Mouse (Mus musculus) erythroblast, embryonic 14.5 days (primary cell): ENCODE results near the gene Krt19. TPM values are rescaled to one million over a fixed set of nuclear protein-coding genes. Genes with fewer than 3 reads are reported as not detected.

Experiments used
- H3K27me3 ChIP-seq: 2 replicates; pipeline ENCODE4 v1.6.1; 2012; ENCODE audit warnings: inconsistent platforms; ENCODE audit not compliant: control insufficient read depth
- H3K36me3 ChIP-seq: 2 replicates; pipeline ENCODE4 v1.6.1; 2012; ENCODE audit warnings: mild to moderate bottlenecking, inconsistent platforms; ENCODE audit not compliant: control insufficient read depth
- H3K4me1 ChIP-seq: 2 replicates; pipeline ENCODE4 v1.6.1; 2012; ENCODE audit warnings: inconsistent platforms; ENCODE audit not compliant: control insufficient read depth
- H3K4me3 ChIP-seq: replicated peaks from 2 replicates; pipeline ENCODE3; 2012; ENCODE audit warnings: moderate library complexity, mild to moderate bottlenecking, inconsistent platforms
- H3K9me3 ChIP-seq: 2 replicates; pipeline ENCODE4 v1.6.1; 2012; ENCODE audit warnings: low read length, inconsistent platforms, mixed read lengths; ENCODE audit not compliant: control insufficient read depth
- GATA1 ChIP-seq: IDR thresholded peaks from 2 replicates; pipeline ENCODE4 v1.6.1; 2012; ENCODE audit warnings: low read length, inconsistent platforms, mixed read lengths
- TAL1 ChIP-seq: IDR thresholded peaks from 3 replicates; pipeline ENCODE4 v1.6.1; 2012; ENCODE audit warnings: low read length, inconsistent platforms, mixed read lengths
- polyA plus RNA-seq: library from polyadenylated mRNA; stranded (reverse); fragments of >175 nt; gene quantifications from 2 replicates; pipeline ENCODE4 v1.2.3, GENCODE M21; 2012

The Krt19 gene
- not detected in 2 replicates for polyA plus RNA-seq

DNA sequence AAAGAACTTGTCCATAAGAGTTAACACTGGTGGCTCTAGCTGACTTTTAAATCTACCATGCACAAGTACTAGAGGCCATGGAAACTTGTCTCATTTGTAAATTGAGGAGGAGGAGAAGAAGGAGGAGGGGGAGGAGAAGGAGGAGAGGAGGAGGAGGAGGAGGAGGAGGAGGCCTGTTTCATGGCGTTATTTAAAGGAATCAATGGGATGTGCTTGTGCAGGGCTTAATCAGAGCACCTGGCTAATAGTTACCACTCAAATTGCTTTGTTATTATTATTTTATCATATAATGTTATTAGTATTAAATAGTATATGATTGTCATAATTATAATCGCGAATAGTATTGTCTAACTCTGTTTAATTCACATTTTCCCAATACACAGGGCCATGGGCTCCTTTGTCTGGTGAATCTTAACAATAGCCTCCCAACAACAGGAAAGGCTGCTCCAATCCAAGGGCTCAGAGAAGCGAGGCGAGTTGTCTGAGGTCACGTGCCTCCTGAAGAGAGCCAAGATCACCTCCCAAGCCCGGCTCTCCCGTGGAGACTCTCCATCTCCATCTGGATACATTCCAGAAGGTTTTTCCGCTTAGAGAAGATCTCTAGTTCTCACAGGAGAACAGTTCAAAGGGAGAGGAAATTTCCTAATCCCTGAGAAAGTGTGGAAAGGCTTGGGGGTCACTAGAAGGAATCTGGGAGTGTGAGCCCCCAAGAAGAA, at the start of gene Krt19:
Gene Krt19, minus strand, starts transcription at position 51 of the 716 bp plus-strand sequence.
- peaks cover 26% of the 10 kb centered on the region for H3K27me3 ChIP-seq
- no peak within 1 kb of the TSS for H3K4me3 ChIP-seq
- TF ChIP-seq TAL1: no peak
- H3K9me3 ChIP-seq: no peaks in the 10 kb centered on the region
- H3K36me3 ChIP-seq: no peaks in the 10 kb centered on the region
- no peaks in the 10 kb centered on the region for H3K4me1 ChIP-seq

DNA sequence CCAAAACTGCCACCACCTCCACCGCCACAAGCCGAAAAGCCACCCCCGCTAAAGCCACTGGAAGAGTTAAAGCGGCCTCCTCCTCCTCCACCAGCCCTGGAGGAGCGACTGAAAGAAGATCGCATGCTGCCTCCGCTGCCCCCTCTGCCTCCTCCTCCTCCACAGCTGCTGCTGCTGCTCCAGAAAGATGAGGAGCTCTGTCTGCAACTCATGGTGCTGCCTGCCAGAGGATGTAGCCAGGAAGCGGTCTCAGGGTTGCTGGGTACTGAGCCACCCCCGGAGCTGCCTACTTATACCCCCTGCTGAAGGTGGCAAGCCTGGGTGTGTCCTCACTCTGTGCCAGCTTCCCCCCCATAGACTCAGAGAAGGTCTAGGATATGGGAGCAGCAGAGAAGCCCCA, 44.5 kb upstream of the Krt19 start, which contains the start of gene Krt9:
Gene Krt9, minus strand, starts transcription at position 255 of the 400 bp plus-strand sequence.
- peaks cover 3% of the 10 kb centered on the region; the same call in 1 of the 2 replicates for H3K9me3 ChIP-seq

DNA sequence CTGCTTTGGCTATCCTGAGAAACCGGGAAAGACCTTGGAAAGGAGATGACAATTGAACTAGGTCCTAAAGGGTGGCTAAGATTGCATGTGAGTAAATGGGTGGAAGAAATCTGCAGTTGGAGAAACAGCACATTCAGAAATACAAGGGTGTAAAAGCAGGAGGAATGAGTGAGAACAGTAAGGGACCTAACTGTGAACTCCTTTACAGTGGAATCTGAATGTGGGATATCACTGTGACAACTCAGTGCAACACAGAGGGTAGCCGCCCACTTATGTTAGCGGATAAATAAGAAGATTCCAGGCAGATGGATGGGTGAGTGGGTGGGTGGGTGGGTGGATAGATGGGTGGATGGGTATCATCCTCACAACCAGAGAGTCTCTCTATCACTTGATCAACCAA, 43.4 kb upstream of the Krt19 start:
- no peak for TF ChIP-seq GATA1
- no peak for TF ChIP-seq TAL1
- Histone ChIP-seq H3K27me3 (no peaks in the 10 kb centered on the region), H3K9me3 (peaks cover 3% of the 10 kb centered on the region; the same call in 1 of the 2 replicates), H3K4me3 (no peak overlapping the region), H3K4me1 (no peaks in the 10 kb centered on the region), H3K36me3 (no peaks in the 10 kb centered on the region)

More for the DNA sequence above, 44.5 kb upstream of the Krt19 start, which contains the start of gene Krt9:
- Histone ChIP-seq H3K4me1 (no peaks in the 10 kb centered on the region), H3K4me3 (no peak within 1 kb of the TSS), H3K27me3 (no peaks in the 10 kb centered on the region), H3K36me3 (no peaks in the 10 kb centered on the region)
- no peak for TF ChIP-seq GATA1
- TF ChIP-seq TAL1: no peak

DNA sequence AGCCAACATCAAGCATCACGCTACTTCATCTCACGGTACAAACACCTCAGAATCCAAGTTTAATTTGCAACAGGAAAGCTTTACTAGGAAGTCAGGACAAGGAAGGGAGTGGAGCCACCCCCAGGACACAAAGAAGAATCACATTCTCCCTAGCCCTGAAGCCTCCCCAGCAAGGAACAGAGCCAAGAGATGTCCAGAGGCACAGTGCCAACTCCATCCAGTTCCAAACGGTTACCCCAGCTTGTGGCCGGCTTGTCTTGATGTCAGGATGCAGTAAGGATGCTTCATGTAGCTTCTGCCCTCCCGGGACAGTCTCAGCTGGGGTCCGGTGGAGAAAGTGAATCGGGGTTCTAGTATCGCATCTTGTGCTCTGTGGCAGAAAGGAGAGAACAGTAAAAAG, 38.3 kb upstream of the Krt19 start:
- Histone ChIP-seq H3K27me3 (no peaks in the 10 kb centered on the region), H3K4me3 (no peak overlapping the region), H3K9me3 (peaks cover 3% of the 10 kb centered on the region; the same call in 1 of the 2 replicates), H3K36me3 (no peaks in the 10 kb centered on the region), H3K4me1 (no peaks in the 10 kb centered on the region)
- TF ChIP-seq GATA1 (no peak), TAL1 (no peak)

DNA sequence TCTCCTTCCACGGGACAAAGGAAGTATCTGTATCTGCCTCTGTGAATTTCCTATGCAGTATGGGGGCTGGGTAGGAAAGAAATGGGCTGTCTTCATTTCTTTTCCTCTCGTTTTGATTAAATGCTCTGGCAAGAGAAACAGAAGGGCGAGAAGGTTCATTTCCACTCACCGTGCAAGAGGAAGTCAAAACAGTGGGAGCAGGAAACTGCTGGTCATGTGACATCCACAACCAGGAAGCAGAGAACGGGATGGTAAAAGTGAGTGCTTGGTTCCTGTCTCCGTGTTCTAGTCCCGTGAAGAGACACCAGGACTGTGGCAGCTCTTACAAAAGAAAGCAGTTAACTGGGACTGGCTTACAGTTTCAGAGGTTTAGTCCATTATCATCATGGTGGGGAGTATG, 33.3 kb upstream of the Krt19 start:
- no peak for TF ChIP-seq GATA1
- no peak for TF ChIP-seq TAL1
- Histone ChIP-seq H3K4me1 (no peaks in the 10 kb centered on the region), H3K9me3 (no peaks in the 10 kb centered on the region; the same call in 1 of the 2 replicates), H3K36me3 (no peaks in the 10 kb centered on the region), H3K27me3 (no peaks in the 10 kb centered on the region), H3K4me3 (no peak overlapping the region)

DNA sequence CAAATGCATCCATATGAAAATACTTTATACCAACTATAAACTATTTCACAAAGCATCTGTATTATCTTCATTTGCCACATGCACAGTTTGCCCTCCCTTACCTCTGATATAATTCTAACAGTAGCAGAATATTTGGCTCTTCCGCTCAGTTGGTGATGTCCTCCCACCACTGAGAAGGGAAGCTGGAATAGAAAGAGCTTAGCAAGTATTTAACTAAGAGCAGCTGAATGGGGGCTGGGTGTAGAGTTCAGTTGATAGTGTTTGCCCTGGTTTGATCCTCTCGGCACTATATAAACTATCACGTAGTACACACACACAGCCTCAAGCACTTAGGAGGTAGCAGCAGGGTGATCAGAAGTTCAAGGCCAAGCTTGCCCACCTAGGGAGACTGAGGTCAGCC, 30.8 kb upstream of the Krt19 start:
- TF ChIP-seq GATA1 (no peak), TAL1 (no peak)
- no peaks in the 10 kb centered on the region for H3K4me1 ChIP-seq

DNA sequence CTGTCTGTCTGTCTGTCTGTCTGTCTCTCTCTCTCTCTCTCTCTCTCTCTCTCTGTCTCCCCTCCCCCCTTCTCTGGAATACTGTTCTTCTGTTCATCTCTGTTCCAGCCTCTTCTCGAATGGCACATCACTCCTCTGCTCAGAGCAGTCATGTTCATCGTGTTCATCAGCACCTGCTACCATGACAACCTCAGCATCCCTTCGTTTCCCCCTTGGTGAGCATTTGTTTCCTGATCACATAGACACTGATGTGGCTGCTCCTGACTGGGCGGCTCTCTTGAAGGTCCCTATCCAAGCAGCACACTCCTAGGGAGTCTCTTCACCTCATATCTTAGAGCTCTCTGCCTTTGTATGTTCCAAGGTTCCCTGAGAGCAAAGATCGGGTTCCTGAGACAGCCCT, 29.8 kb upstream of the Krt19 start:
- TF ChIP-seq TAL1: no peak
- no peak for TF ChIP-seq GATA1
- H3K9me3 ChIP-seq: no peaks in the 10 kb centered on the region

More for the DNA sequence above, 30.8 kb upstream of the Krt19 start:
- Histone ChIP-seq H3K9me3 (no peaks in the 10 kb centered on the region), H3K36me3 (no peaks in the 10 kb centered on the region), H3K27me3 (no peaks in the 10 kb centered on the region), H3K4me3 (no peak overlapping the region)

DNA sequence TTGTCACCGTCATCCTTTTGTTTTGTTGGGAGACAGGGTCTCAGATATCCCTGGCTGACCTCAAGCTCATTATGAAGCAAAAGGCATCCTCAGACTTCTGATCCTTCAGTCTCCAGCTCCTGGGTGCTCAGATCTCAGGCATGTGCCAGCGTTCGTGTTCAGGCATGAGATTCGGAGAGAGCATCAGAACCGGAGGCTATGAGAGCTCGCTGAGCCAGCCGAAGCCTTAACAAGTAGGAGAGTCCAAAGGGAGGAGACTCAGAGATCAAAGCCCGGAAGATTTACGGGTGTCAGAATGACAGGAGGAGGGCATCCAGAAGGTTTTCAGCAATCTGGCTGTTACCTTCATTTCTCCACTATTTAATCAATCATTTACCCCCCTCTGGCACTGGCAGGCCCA, 28.3 kb upstream of the Krt19 start:
- no peak for TF ChIP-seq GATA1
- no peak for TF ChIP-seq TAL1
- Histone ChIP-seq H3K27me3 (no peaks in the 10 kb centered on the region), H3K4me1 (no peaks in the 10 kb centered on the region), H3K9me3 (no peaks in the 10 kb centered on the region), H3K4me3 (no peak overlapping the region), H3K36me3 (no peaks in the 10 kb centered on the region)

More for the DNA sequence above, 29.8 kb upstream of the Krt19 start:
- Histone ChIP-seq H3K4me3 (no peak overlapping the region), H3K36me3 (no peaks in the 10 kb centered on the region), H3K27me3 (no peaks in the 10 kb centered on the region), H3K4me1 (no peaks in the 10 kb centered on the region)

DNA sequence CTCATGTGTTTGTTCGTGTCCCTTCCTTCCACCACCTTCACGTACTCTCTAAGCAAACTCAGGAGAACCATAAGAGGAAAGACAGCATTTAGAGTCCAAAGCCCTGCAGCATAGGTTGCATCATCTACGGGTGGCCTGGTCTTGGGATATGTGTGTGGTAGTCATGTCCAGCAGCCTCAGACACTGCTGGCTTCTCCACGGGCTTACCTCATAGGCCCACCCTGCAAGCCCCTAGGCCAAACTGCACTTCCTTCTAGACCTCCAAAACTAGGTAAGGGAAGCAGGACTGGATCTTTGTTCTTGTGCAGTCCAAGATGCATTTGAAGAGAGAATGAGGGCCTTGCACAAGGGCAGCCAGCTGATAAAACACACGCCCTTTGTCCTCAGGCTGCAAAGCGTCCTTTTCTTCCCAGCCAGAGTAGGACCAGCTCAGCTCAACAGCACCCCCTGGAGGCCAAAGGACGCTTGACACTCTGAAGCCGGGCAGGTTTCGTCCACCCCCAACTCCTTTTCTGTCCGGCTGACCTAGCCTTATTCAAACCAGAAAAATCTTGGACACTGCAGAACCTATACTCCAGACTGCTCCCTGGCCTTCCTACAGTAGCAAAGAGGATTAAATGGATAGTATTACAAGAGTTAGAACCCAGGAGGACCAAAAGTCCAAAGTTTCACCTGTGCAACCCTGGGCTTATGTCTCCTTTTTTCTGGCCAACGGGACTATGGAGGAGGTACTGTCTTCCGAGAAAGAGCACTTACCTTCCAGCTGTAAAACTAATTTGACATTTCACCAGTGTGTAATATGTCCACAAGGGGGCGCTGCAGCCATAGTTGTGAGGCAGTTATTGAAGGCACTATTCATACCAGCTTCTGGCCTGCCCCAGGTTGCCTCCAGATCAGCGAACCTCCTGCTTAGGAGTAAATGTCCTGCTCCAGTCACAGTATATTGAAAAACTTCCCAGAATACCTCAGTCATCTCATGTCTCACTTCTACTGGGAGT, 20.6 kb upstream of the Krt19 start:
- Histone ChIP-seq H3K9me3 (no peaks in the 10 kb centered on the region), H3K27me3 (no peaks in the 10 kb centered on the region), H3K36me3 (no peaks in the 10 kb centered on the region), H3K4me1 (no peaks in the 10 kb centered on the region; the same call in 1 of the 2 replicates), H3K4me3 (no peak overlapping the region)
- TF ChIP-seq GATA1: no peak
- no peak for TF ChIP-seq TAL1
